Mouse (Mus musculus): ENCODE measurements at regions not wholly inside any gene's neighbourhood (a gene's known extent, or its start where the extent isn't known, plus 50 kb on each side); places are given as distances from the start of the nearest gene placed in this dataset.

DNA sequence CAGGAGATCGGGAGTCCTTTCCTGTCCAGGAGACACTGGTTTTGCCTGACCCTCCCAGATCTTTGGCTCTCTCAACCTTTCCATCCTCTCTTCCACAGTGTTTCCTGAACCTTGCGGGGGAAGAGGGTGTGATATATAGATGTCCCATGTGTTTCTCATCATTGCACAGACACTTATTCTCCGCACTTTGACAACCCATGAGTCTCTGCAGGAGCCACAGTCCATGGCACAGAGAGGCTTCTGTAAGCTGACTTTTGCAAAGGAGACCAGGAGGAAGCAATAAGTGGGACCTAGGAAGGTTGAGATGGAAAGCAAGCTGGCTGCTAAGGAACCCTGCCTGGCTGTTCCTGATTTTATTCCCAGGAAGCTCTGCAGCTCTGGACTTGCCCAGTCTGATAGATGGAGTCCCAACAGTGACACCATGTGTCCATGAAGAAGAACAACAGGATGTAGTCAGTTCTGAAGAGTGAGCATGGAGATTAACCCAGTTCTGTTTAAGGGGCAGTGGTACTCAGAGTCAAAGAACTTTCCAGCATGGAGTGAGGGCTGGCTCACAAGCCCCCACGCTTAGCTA lies 201.4 kb upstream of the Castor2 start:
- Histone ChIP-seq H3K4me3 (ENCODE audit: control insufficient read depth in 1 of 2, insufficient read depth in 1 of 2, low read depth in 1 of 2, low read length in 2 of 2) (no peak overlapping the region), H3K4me2 (ENCODE audit: low read length) (no peak overlapping the region), H3K9ac (ENCODE audit: low read length) (no peak overlapping the region), H3K27me3 (ENCODE audit: control insufficient read depth, insufficient read depth, low read length) (no peaks in the 10 kb centered on the region), H3K36me3 (ENCODE audit: control insufficient read depth, insufficient read depth, low read length) (no peaks in the 10 kb centered on the region), H3K27ac (replicated peaks in 1 of 2; ENCODE audit: control insufficient read depth in 1 of 2, insufficient read depth in 1 of 2, low read depth in 2 of 2, low read length in 2 of 2) (no peak overlapping the region), H3K9me3 (ENCODE audit: control insufficient read depth, low read length) (no peaks in the 10 kb centered on the region), H3K4me1 (ENCODE audit: control insufficient read depth in 2 of 2, insufficient read depth in 2 of 2, low read length in 2 of 2) (0 out of 4 replicates have a peak, but pooled peaks cover 0 to 5% of the 10 kb centered on the region in 2 experiments)
- 61% methylated on average over 4 of the region's 4 CpGs for WGBS
- ATAC-seq (ENCODE audit: insufficient number of reproducible peaks, insufficient read depth, low FRiP score, low read depth) = no peak

DNA sequence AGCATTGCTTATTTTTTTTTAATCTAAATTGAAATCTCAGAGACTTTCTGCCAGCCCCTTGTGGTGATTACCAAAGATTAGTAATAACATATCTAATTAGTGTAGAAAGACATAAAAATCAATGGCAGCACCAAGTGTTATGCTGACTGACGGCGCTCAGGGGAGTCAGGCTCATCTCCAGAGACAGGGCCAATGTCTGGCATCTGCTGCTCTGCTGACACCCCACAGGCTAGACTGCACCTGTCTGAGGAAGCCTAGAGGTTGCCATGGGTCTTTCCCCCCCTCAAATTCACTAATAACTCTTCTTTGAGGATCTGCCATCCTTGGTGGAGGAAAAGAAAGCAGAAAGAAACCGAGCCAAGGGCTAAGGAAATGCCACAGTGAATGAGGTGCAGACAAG lies 208.8 kb upstream of the Castor2 start:
- Histone ChIP-seq H3K4me2 (ENCODE audit: low read length) (no peak overlapping the region), H3K9ac (ENCODE audit: low read length) (no peak overlapping the region), H3K4me3 (ENCODE audit: control insufficient read depth in 1 of 2, insufficient read depth in 1 of 2, low read depth in 1 of 2, low read length in 2 of 2) (no peak overlapping the region), H3K27ac (replicated peaks in 1 of 2; ENCODE audit: control insufficient read depth in 1 of 2, insufficient read depth in 1 of 2, low read depth in 2 of 2, low read length in 2 of 2) (no peak overlapping the region), H3K27me3 (ENCODE audit: control insufficient read depth, insufficient read depth, low read length) (no peaks in the 10 kb centered on the region), H3K4me1 (ENCODE audit: control insufficient read depth in 2 of 2, insufficient read depth in 2 of 2, low read length in 2 of 2) (peaks cover 0 to under 1% of the 10 kb centered on the region in 2 experiments; a peak in 1 of 4 replicates), H3K9me3 (ENCODE audit: control insufficient read depth, low read length) (no peaks in the 10 kb centered on the region), H3K36me3 (ENCODE audit: control insufficient read depth, insufficient read depth, low read length) (no peaks in the 10 kb centered on the region)
- WGBS = 79% methylated on average over 3 of the region's 3 CpGs
- no peak for ATAC-seq (ENCODE audit: insufficient number of reproducible peaks, insufficient read depth, low FRiP score, low read depth)

DNA sequence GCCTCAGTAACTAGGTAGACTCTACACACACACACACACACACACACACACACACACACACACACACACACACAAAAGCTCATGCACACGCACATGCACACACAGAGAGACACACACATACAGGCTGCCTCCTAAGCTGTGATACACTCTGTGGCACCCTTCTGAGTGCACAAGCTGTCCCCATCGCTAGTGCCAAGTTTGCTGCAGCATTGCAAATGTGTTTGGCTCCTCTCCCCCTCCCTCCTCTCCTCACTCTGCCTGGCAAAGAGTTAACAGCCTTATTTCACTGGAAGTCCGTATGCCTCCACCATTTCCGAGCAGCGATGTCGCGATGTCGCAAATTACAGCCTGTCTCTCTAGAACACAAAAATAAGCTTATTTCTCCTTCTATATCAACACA lies 209.7 kb upstream of the Castor2 start:
- ATAC-seq (ENCODE audit: insufficient number of reproducible peaks, insufficient read depth, low FRiP score, low read depth) = no peak
- H3K4me1 ChIP-seq (ENCODE audit: control insufficient read depth in 2 of 2, insufficient read depth in 2 of 2, low read length in 2 of 2) = peaks cover 7 to 8% of the 10 kb centered on the region in 2 experiments; a peak in 3 of 4 replicates
- WGBS = 79% methylated on average over 8 of the region's 8 CpGs
- no peaks in the 10 kb centered on the region for H3K9me3 ChIP-seq (ENCODE audit: control insufficient read depth, low read length)
- H3K4me3 ChIP-seq (ENCODE audit: control insufficient read depth in 1 of 2, insufficient read depth in 1 of 2, low read depth in 1 of 2, low read length in 2 of 2) = no peak overlapping the region
- no peak overlapping the region for H3K9ac ChIP-seq (ENCODE audit: low read length)
- no peak overlapping the region for H3K4me2 ChIP-seq (ENCODE audit: low read length)
- no peaks in the 10 kb centered on the region for H3K27me3 ChIP-seq (ENCODE audit: control insufficient read depth, insufficient read depth, low read length)
- H3K36me3 ChIP-seq (ENCODE audit: control insufficient read depth, insufficient read depth, low read length) = no peaks in the 10 kb centered on the region
- no peak overlapping the region for H3K27ac ChIP-seq (replicated peaks in 1 of 2; ENCODE audit: control insufficient read depth in 1 of 2, insufficient read depth in 1 of 2, low read depth in 2 of 2, low read length in 2 of 2)

DNA sequence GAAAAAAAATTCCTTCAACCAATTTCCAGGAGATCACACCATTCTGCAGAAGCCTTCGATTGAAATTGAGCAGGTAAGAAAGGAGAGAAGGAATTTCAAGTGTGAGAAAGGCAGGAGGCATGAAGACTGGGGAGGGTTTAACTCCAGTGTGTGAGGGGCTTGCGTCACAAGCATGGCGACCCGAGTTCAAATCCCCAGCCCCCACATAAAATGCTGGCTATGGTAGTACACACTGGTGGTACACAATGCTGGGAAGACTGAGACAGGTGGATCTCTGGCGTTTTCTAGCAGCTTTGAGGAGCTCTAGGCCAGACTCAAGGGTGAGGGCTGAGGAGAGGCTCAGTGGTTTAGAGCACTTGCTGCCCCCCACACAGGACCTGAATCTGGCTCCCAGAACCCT lies 214.0 kb upstream of the Castor2 start:
- Histone ChIP-seq H3K4me2 (ENCODE audit: low read length) (peak overlapping the region; percentile 17; the same call in 1 of the 2 replicates), H3K4me1 (ENCODE audit: control insufficient read depth in 2 of 2, insufficient read depth in 2 of 2, low read length in 2 of 2) (peaks cover 11 to 13% of the 10 kb centered on the region in 2 experiments; a peak in 3 of 4 replicates), H3K9me3 (ENCODE audit: control insufficient read depth, low read length) (no peaks in the 10 kb centered on the region), H3K4me3 (ENCODE audit: control insufficient read depth in 1 of 2, insufficient read depth in 1 of 2, low read depth in 1 of 2, low read length in 2 of 2) (no peak overlapping the region), H3K27ac (replicated peaks in 1 of 2; ENCODE audit: control insufficient read depth in 1 of 2, insufficient read depth in 1 of 2, low read depth in 2 of 2, low read length in 2 of 2) (0 out of 4 replicates have a peak overlapping the region, but pooled peaks of 1 of the 2 experiments have one; percentile 30), H3K9ac (ENCODE audit: low read length) (no peak overlapping the region), H3K27me3 (ENCODE audit: control insufficient read depth, insufficient read depth, low read length) (no peaks in the 10 kb centered on the region), H3K36me3 (ENCODE audit: control insufficient read depth, insufficient read depth, low read length) (no peaks in the 10 kb centered on the region)
- no peak for ATAC-seq (ENCODE audit: insufficient number of reproducible peaks, insufficient read depth, low FRiP score, low read depth)
- WGBS = 83% methylated on average over 5 of the region's 5 CpGs

DNA sequence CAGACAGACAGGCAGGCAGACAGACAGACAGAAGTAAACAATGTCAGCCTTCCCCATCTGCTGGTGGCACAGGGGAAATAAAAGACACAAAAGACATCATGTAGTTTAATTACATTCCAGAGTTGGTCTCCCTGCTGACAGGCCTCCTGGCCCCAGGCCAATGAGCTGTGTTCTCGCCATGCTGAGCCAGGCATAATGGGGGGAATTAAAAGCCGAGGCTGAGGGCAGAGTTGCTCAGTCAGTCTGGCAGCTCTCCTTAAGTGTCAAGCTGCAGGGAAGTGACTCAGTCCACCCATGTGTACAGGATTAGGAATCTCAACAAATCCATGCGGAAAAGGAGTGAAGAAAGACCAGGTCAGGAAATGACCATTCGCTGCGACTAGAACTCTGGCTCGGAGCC lies 214.5 kb upstream of the Castor2 start:
- 19% methylated on average over 6 of the region's 6 CpGs for WGBS
- H3K27ac ChIP-seq (replicated peaks in 1 of 2; ENCODE audit: control insufficient read depth in 1 of 2, insufficient read depth in 1 of 2, low read depth in 2 of 2, low read length in 2 of 2) = peak overlapping the region; percentile 30 to 45

DNA sequence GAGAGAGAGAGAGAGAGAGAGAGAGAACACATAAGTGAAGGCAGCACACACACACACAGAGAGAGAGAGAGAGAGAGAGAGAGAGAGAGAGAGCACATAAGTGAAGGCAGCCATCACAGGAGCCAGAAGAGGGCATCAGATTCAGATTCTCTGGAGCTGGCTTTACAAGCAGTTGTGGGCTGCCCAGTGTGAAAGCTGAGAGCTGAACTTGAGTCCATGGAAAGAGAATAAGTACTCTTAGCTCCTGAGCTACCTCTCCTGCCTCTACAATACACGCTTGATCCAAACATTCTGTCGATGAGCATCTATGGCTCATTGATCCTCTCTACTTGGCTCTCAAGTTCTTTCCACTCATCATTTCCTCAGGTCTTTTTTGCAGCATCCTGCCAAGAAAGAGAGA lies 214.9 kb upstream of the Castor2 start:
- peak overlapping the region; percentile 30 to 45 for H3K27ac ChIP-seq (replicated peaks in 1 of 2; ENCODE audit: control insufficient read depth in 1 of 2, insufficient read depth in 1 of 2, low read depth in 2 of 2, low read length in 2 of 2)
- no peaks in the 10 kb centered on the region for H3K9me3 ChIP-seq (ENCODE audit: control insufficient read depth, low read length)
- H3K4me1 ChIP-seq (ENCODE audit: control insufficient read depth in 2 of 2, insufficient read depth in 2 of 2, low read length in 2 of 2) = peaks cover 11 to 13% of the 10 kb centered on the region in 2 experiments; a peak in 3 of 4 replicates
- peak overlapping the region; percentile 17 for H3K4me2 ChIP-seq (ENCODE audit: low read length)
- no peaks in the 10 kb centered on the region for H3K36me3 ChIP-seq (ENCODE audit: control insufficient read depth, insufficient read depth, low read length)
- 0 out of 2 replicates have a peak, but pooled peaks have one; percentile 24 for ATAC-seq (ENCODE audit: insufficient number of reproducible peaks, insufficient read depth, low FRiP score, low read depth)
- no peaks in the 10 kb centered on the region for H3K27me3 ChIP-seq (ENCODE audit: control insufficient read depth, insufficient read depth, low read length)
- 59% methylated on average over 2 of the region's 2 CpGs for WGBS
- no peak overlapping the region for H3K9ac ChIP-seq (ENCODE audit: low read length)
- no peak overlapping the region for H3K4me3 ChIP-seq (ENCODE audit: control insufficient read depth in 1 of 2, insufficient read depth in 1 of 2, low read depth in 1 of 2, low read length in 2 of 2)

More for the DNA sequence above, 214.5 kb upstream of the Castor2 start:
- Histone ChIP-seq H3K27me3 (ENCODE audit: control insufficient read depth, insufficient read depth, low read length) (no peaks in the 10 kb centered on the region), H3K9me3 (ENCODE audit: control insufficient read depth, low read length) (no peaks in the 10 kb centered on the region), H3K9ac (ENCODE audit: low read length) (no peak overlapping the region), H3K4me1 (ENCODE audit: control insufficient read depth in 2 of 2, insufficient read depth in 2 of 2, low read length in 2 of 2) (peaks cover 11 to 13% of the 10 kb centered on the region in 2 experiments; a peak in 3 of 4 replicates), H3K4me3 (ENCODE audit: control insufficient read depth in 1 of 2, insufficient read depth in 1 of 2, low read depth in 1 of 2, low read length in 2 of 2) (no peak overlapping the region), H3K36me3 (ENCODE audit: control insufficient read depth, insufficient read depth, low read length) (no peaks in the 10 kb centered on the region), H3K4me2 (ENCODE audit: low read length) (peak overlapping the region; percentile 17)
- peak; percentile 90 for ATAC-seq (ENCODE audit: insufficient number of reproducible peaks, insufficient read depth, low FRiP score, low read depth)

DNA sequence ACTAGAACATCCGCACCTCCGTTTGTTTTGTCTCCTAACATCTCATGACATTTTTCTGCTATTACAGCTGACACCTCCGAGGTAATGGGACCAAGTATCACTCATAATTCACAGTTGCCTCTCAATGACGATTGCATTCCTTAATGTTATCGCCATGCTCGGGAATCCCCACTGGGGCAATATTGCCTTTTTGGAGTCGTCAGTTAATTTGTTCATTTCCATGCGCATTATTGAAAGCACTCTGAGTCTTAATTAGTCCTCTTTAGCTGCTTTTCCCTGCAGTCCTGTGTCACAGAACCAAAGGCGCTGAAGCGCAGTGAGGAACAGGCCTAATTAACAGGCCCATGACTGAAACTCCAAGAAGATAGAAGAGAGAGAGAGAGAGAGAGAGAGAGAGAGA lies 255.0 kb upstream of the Castor2 start:
- no peak for ATAC-seq (ENCODE audit: insufficient number of reproducible peaks, insufficient read depth, low FRiP score, low read depth)
- no peaks in the 10 kb centered on the region for H3K9me3 ChIP-seq (ENCODE audit: control insufficient read depth, low read length)
- H3K36me3 ChIP-seq (ENCODE audit: control insufficient read depth, insufficient read depth, low read length) = no peaks in the 10 kb centered on the region
- no peaks in the 10 kb centered on the region for H3K4me1 ChIP-seq (ENCODE audit: control insufficient read depth in 2 of 2, insufficient read depth in 2 of 2, low read length in 2 of 2)
- 73% methylated on average over 10 of the region's 10 CpGs for WGBS
- no peak overlapping the region for H3K4me2 ChIP-seq (ENCODE audit: low read length)
- no peak overlapping the region for H3K9ac ChIP-seq (ENCODE audit: low read length)
- H3K4me3 ChIP-seq (ENCODE audit: control insufficient read depth in 1 of 2, insufficient read depth in 1 of 2, low read depth in 1 of 2, low read length in 2 of 2) = no peak overlapping the region
- H3K27me3 ChIP-seq (ENCODE audit: control insufficient read depth, insufficient read depth, low read length) = peaks cover 4% of the 10 kb centered on the region; the same call in 1 of the 2 replicates
- H3K27ac ChIP-seq (replicated peaks in 1 of 2; ENCODE audit: control insufficient read depth in 1 of 2, insufficient read depth in 1 of 2, low read depth in 2 of 2, low read length in 2 of 2) = no peak overlapping the region
